Mouse (Mus musculus): ENCODE results near the gene Mbl2. TPM values are rescaled to one million over a fixed set of nuclear protein-coding genes. Genes with fewer than 3 reads are reported as not detected.

The Mbl2 gene
- not detected in 2 replicates for total RNA-seq (2014; fragmentation: Nextera tagmentation)
- not detected in 2 replicates for total RNA-seq (2017)
- polyA plus RNA-seq (2012) = not detected in 2 replicates

DNA sequence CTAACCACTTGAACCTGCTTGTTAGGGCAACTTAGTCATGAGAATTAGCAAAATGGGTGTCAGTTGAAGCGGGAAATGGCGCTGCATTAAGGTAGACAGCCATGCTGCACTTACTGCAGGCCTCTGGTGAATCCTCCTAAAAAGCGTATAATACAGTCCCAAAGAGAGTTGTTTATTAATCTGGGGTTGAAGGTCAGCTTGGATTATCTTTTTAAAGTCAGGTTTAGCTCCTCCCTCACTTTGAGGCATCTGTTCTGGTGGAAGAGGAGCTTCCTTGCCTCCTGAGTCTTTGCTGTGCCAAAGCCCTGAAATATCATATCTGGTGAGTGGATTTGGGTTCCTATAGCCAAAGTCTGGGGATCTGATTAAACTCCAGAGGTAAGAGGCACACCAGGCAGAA, at the start of gene Mbl2:
Gene Mbl2, plus strand, starts transcription at position 252 of the 400 bp plus-strand sequence.
- H3K4me3 ChIP-seq (ENCODE audit: low read depth, low read length) = no peak within 1 kb of the TSS
- H3K4me1 ChIP-seq (ENCODE audit: insufficient read depth, low read depth, low read length) = no peaks in the 10 kb centered on the region
- ATAC-seq (ENCODE audit: extremely low read depth, insufficient number of reproducible peaks, low FRiP score, poor library complexity, severe bottlenecking) (no peak), DNase-seq (ENCODE audit: low spot score) (no peak)
- H3K9me3 ChIP-seq (replicated peaks) = no peaks in the 10 kb centered on the region
- no peak for TF ChIP-seq TAL1 (conservative IDR thresholded peaks at IDR 0.05; ENCODE audit: low read depth, low read length)
- TF ChIP-seq GATA1 (IDR thresholded peaks at IDR 0.05; ENCODE audit: borderline replicate concordance, low read length) = no peak
- no peak for TF ChIP-seq GATA2 (IDR thresholded peaks at IDR 0.05; ENCODE audit: borderline replicate concordance, low read depth, low read length)
- no peak for TF ChIP-seq POLR2AphosphoS5 (IDR thresholded peaks at IDR 0.05; ENCODE audit: insufficient replicate concordance, low read depth, low read length)
- TF ChIP-seq CTCF (IDR thresholded peaks at IDR 0.05; ENCODE audit: low read depth, low read length) = no peak
- no peaks in the 10 kb centered on the region for H3K36me3 ChIP-seq (replicated peaks)
- H3K27me3 ChIP-seq (ENCODE audit: insufficient read depth, low read length) = peaks cover 4% of the 10 kb centered on the region; the same call in 1 of the 2 replicates

DNA sequence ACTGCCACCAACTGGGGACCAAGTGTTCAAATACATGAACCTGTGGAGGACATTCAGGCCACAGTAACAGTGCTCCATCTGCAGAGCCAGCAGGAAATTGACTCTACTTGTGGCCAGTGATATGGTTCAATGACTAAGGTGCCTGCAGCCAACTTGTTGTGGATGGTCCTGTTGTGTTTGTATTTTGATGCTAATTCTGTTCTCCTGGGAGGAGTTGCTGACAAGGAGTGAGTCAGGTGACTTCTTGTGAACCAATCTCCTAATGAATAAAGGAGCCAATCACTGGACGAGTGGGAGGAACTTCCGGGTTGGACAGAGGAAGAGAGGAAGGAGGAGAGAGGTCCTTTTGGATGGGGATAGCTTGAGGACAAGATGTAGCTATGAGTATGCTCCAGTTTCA, 47.2 kb upstream of the Mbl2 start:
- Histone ChIP-seq H3K9me3 (replicated peaks) (no peaks in the 10 kb centered on the region; the same call in 1 of the 2 replicates), H3K36me3 (replicated peaks) (no peaks in the 10 kb centered on the region), H3K4me3 (ENCODE audit: low read depth, low read length) (no peak overlapping the region), H3K4me1 (ENCODE audit: insufficient read depth, low read depth, low read length) (no peaks in the 10 kb centered on the region), H3K27me3 (ENCODE audit: insufficient read depth, low read length) (no peaks in the 10 kb centered on the region)
- no peak for TF ChIP-seq POLR2AphosphoS5 (IDR thresholded peaks at IDR 0.05; ENCODE audit: insufficient replicate concordance, low read depth, low read length)
- no peak for TF ChIP-seq CTCF (IDR thresholded peaks at IDR 0.05; ENCODE audit: low read depth, low read length)
- no peak for TF ChIP-seq GATA2 (IDR thresholded peaks at IDR 0.05; ENCODE audit: borderline replicate concordance, low read depth, low read length)
- no peak for TF ChIP-seq GATA1 (IDR thresholded peaks at IDR 0.05; ENCODE audit: borderline replicate concordance, low read length)
- no peak for TF ChIP-seq TAL1 (conservative IDR thresholded peaks at IDR 0.05; ENCODE audit: low read depth, low read length)
- no peak for DNase-seq (ENCODE audit: low spot score)
- ATAC-seq (ENCODE audit: extremely low read depth, insufficient number of reproducible peaks, low FRiP score, poor library complexity, severe bottlenecking) = no peak

DNA sequence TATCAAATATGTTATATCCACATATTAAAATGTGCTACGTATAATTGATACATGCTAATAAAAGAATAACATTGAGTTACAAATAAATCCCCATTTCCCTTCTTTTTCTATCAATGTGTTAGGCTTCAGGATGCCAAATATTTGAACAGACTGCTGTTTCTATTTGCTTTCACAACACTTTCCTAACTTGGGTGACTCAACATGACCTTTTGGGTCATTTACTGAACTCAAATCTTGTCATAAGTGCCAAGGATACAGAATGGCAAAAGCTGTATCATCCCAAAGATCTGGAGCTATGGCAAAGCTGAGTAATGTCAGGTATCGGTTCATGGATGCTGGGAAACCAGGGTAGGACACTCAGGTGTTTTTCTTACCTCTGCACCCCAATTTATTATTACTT, 45.5 kb upstream of the Mbl2 start:
- DNase-seq (ENCODE audit: low spot score) (no peak), ATAC-seq (ENCODE audit: extremely low read depth, insufficient number of reproducible peaks, low FRiP score, poor library complexity, severe bottlenecking) (no peak)
- no peak overlapping the region for H3K4me3 ChIP-seq (ENCODE audit: low read depth, low read length)
- TF ChIP-seq GATA2 (IDR thresholded peaks at IDR 0.05; ENCODE audit: borderline replicate concordance, low read depth, low read length) = no peak
- TF ChIP-seq TAL1 (conservative IDR thresholded peaks at IDR 0.05; ENCODE audit: low read depth, low read length) = no peak
- TF ChIP-seq GATA1 (IDR thresholded peaks at IDR 0.05; ENCODE audit: borderline replicate concordance, low read length) = no peak
- TF ChIP-seq POLR2AphosphoS5 (IDR thresholded peaks at IDR 0.05; ENCODE audit: insufficient replicate concordance, low read depth, low read length) = no peak
- no peak for TF ChIP-seq CTCF (IDR thresholded peaks at IDR 0.05; ENCODE audit: low read depth, low read length)
- no peaks in the 10 kb centered on the region for H3K36me3 ChIP-seq (replicated peaks)
- no peaks in the 10 kb centered on the region for H3K27me3 ChIP-seq (ENCODE audit: insufficient read depth, low read length)
- no peaks in the 10 kb centered on the region; the same call in 1 of the 2 replicates for H3K9me3 ChIP-seq (replicated peaks)
- H3K4me1 ChIP-seq (ENCODE audit: insufficient read depth, low read depth, low read length) = no peaks in the 10 kb centered on the region

DNA sequence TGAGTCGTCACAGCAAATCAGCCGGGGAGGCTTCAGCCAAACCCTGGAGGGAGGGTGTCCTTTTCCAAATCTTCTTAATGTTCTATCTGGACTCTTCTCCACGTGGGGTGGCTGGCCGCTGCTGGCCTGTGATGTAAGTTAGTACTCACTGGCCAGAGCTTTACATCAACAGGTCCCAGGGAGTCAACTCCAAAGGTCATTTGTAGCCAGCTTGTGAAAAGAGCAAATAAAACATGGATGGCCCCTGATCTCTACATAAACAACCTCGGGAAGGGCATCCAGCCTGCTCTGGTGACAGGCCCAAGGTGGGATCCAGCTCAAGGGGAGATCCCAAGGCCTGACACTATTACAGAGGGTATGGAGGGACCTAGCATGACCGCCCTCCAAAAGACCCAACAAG, 37.7 kb upstream of the Mbl2 start:
- ATAC-seq (ENCODE audit: extremely low read depth, insufficient number of reproducible peaks, low FRiP score, poor library complexity, severe bottlenecking) (no peak), DNase-seq (ENCODE audit: low spot score) (no peak)
- Histone ChIP-seq H3K27me3 (ENCODE audit: insufficient read depth, low read length) (peaks cover 3% of the 10 kb centered on the region; the same call in 1 of the 2 replicates), H3K4me1 (ENCODE audit: insufficient read depth, low read depth, low read length) (no peaks in the 10 kb centered on the region), H3K4me3 (ENCODE audit: low read depth, low read length) (no peak overlapping the region), H3K9me3 (replicated peaks) (no peaks in the 10 kb centered on the region), H3K36me3 (replicated peaks) (no peaks in the 10 kb centered on the region)
- no peak for TF ChIP-seq POLR2AphosphoS5 (IDR thresholded peaks at IDR 0.05; ENCODE audit: insufficient replicate concordance, low read depth, low read length)
- no peak for TF ChIP-seq TAL1 (conservative IDR thresholded peaks at IDR 0.05; ENCODE audit: low read depth, low read length)
- TF ChIP-seq GATA2 (IDR thresholded peaks at IDR 0.05; ENCODE audit: borderline replicate concordance, low read depth, low read length) = no peak
- no peak for TF ChIP-seq CTCF (IDR thresholded peaks at IDR 0.05; ENCODE audit: low read depth, low read length)
- no peak for TF ChIP-seq GATA1 (IDR thresholded peaks at IDR 0.05; ENCODE audit: borderline replicate concordance, low read length)

DNA sequence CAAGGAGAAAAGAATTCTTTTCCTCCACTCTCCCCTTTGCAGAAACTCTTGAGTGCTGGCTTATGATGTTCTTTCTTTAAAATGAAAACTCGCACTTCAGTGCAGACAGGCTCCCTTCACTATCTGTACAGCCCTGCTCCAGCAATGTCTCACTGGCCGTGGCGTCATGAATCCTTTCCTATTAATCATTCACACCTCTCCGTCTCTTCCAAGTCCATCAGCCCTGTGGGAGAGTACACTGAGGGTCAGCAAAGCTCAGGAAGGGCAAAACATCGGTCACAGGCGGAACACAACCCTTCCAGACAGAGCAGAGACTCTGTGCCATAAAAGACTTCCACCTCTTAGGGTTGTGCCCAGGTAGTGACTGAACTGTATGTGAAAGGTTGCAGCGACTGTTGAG, 30.6 kb upstream of the Mbl2 start:
- peaks cover 10% of the 10 kb centered on the region for H3K27me3 ChIP-seq (ENCODE audit: insufficient read depth, low read length)
- TF ChIP-seq CTCF (IDR thresholded peaks at IDR 0.05; ENCODE audit: low read depth, low read length) = no peak
- no peak for TF ChIP-seq POLR2AphosphoS5 (IDR thresholded peaks at IDR 0.05; ENCODE audit: insufficient replicate concordance, low read depth, low read length)
- TF ChIP-seq TAL1 (conservative IDR thresholded peaks at IDR 0.05; ENCODE audit: low read depth, low read length) = no peak
- TF ChIP-seq GATA1 (IDR thresholded peaks at IDR 0.05; ENCODE audit: borderline replicate concordance, low read length) = no peak
- no peak for TF ChIP-seq GATA2 (IDR thresholded peaks at IDR 0.05; ENCODE audit: borderline replicate concordance, low read depth, low read length)
- DNase-seq (ENCODE audit: low spot score) = no peak
- no peak for ATAC-seq (ENCODE audit: extremely low read depth, insufficient number of reproducible peaks, low FRiP score, poor library complexity, severe bottlenecking)
- H3K36me3 ChIP-seq (replicated peaks) = no peaks in the 10 kb centered on the region
- H3K4me1 ChIP-seq (ENCODE audit: insufficient read depth, low read depth, low read length) = no peaks in the 10 kb centered on the region
- no peak overlapping the region for H3K4me3 ChIP-seq (ENCODE audit: low read depth, low read length)
- H3K9me3 ChIP-seq (replicated peaks) = no peaks in the 10 kb centered on the region

DNA sequence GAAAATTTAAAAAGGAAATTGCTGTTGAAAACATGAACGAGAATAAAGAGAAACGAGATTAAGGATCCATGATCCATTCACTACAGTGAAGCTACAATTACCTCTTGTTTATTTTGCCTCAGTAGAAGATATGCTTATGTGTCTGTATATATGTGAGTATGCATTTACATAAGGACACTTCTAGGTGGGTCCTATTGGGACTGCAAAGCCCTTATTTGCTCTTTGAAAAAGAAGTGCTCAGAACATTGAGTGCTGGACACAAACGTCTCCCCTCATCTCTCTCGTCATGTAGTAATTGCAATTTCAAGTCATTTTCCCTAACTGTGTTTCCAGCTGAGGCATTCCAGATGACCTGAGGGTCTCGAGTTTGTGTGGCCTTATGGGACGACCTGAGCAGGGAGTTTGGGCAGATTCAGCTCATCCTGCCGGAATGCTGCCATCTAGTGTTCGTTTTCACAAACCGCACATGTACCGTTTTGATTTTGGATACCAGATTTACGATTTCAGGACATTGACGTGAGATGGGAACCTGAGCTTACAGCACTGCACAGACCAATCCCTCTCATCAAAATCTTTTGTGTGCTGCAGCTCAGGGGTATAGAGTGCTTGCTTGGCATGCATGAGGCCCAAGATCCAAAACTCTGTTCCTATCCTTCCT, 27.5 kb upstream of the Mbl2 start:
- no peak for ATAC-seq (ENCODE audit: extremely low read depth, insufficient number of reproducible peaks, low FRiP score, poor library complexity, severe bottlenecking)
- TF ChIP-seq CTCF (IDR thresholded peaks at IDR 0.05; ENCODE audit: low read depth, low read length) (peak; percentile 82), GATA2 (IDR thresholded peaks at IDR 0.05; ENCODE audit: borderline replicate concordance, low read depth, low read length) (no peak), TAL1 (conservative IDR thresholded peaks at IDR 0.05; ENCODE audit: low read depth, low read length) (no peak)
- no peaks in the 10 kb centered on the region for H3K36me3 ChIP-seq (replicated peaks)
- DNase-seq (ENCODE audit: low spot score) = peak; percentile 18
- H3K27me3 ChIP-seq (ENCODE audit: insufficient read depth, low read length) = peaks cover 9% of the 10 kb centered on the region
- H3K9me3 ChIP-seq (replicated peaks) = no peaks in the 10 kb centered on the region
- no peaks in the 10 kb centered on the region for H3K4me1 ChIP-seq (ENCODE audit: insufficient read depth, low read depth, low read length)
- H3K4me3 ChIP-seq (ENCODE audit: low read depth, low read length) = no peak overlapping the region

Measured in G1E (cell line).